Mouse (Mus musculus): ENCODE measurements around the gene A630023A22Rik. TPM values are rescaled to one million over a fixed set of nuclear protein-coding genes. Genes with fewer than 3 reads are reported as not detected.

Gene A630023A22Rik
- polyA plus RNA-seq, 1 experiment, result not detected

DNA sequence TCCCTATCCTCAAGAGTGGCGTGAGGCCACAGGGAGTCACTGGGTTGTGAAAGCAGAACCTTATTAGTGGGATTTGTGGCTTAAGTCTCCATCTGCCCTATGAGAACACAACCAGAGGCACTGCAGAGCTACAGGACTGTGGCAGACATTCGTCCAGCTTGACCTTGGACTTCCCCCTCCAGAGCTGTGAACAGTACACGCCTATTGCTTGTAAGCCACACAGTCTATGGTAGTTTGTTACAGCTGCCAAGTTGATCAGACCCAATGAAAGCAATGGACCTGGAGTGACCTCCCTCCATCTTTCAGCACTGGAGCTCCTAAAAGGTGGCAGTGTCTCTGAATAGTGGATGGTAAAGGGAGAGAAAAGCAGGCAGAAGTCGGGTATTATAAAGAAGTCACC lies 24.3 kb downstream of the A630023A22Rik start:
- no peaks in the 10 kb centered on the region for H3K36me3 ChIP-seq (ENCODE audit: control insufficient read depth, insufficient read depth, low read length)
- no peak overlapping the region for H3K27ac ChIP-seq (ENCODE audit: control insufficient read depth, insufficient read depth, low read length)
- TF ChIP-seq POLR2A (IDR thresholded peaks at IDR 0.05; ENCODE audit: control insufficient read depth, extremely low read depth, insufficient read depth, low read length, poor library complexity) (no peak), CTCF (IDR thresholded peaks at IDR 0.05; ENCODE audit: borderline replicate concordance, control insufficient read depth, extremely low read depth, insufficient read depth, low read length, poor library complexity) (no peak)
- no peak for DNase-seq
- H3K27me3 ChIP-seq (ENCODE audit: control insufficient read depth, insufficient read depth, low read length), result no peaks in the 10 kb centered on the region
- no peaks in the 10 kb centered on the region for H3K4me1 ChIP-seq (replicated peaks; ENCODE audit: control insufficient read depth, insufficient read depth, low read length)
- no peak overlapping the region for H3K4me3 ChIP-seq (ENCODE audit: control insufficient read depth, insufficient read depth, low read length)
- 72% methylated on average over 4 of the region's 4 CpGs for WGBS

DNA sequence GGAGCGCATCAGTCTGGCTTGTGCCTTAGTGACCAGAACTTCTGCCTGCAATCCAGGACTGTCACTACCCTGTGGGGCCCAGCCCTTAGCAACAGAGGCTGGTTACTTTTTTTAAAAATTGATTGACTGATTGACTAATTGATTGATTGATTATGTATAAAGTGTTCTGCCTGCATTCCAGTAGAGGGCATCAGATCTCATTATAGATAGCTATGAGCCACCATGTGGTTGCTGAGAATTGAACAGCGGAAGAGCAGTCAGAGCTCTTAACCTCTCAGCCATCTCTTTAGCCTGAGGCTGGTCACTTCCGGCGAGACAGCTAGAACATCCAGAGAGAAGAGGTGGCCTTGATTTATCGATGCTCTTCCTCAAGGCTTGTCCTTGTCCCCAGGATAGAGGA lies 25.3 kb downstream of the A630023A22Rik start:
- Histone ChIP-seq H3K27me3 (ENCODE audit: control insufficient read depth, insufficient read depth, low read length) (no peaks in the 10 kb centered on the region), H3K4me1 (replicated peaks; ENCODE audit: control insufficient read depth, insufficient read depth, low read length) (no peaks in the 10 kb centered on the region), H3K4me3 (ENCODE audit: control insufficient read depth, insufficient read depth, low read length) (no peak overlapping the region), H3K36me3 (ENCODE audit: control insufficient read depth, insufficient read depth, low read length) (no peaks in the 10 kb centered on the region), H3K27ac (ENCODE audit: control insufficient read depth, insufficient read depth, low read length) (no peak overlapping the region)
- DNase-seq, result no peak
- WGBS, result 72% methylated on average over 5 of the region's 5 CpGs
- TF ChIP-seq CTCF (IDR thresholded peaks at IDR 0.05; ENCODE audit: borderline replicate concordance, control insufficient read depth, extremely low read depth, insufficient read depth, low read length, poor library complexity) (no peak), POLR2A (IDR thresholded peaks at IDR 0.05; ENCODE audit: control insufficient read depth, extremely low read depth, insufficient read depth, low read length, poor library complexity) (no peak)

GRCm38 (mm10) chr14:34075346-34075745 lies 27.2 kb downstream of the A630023A22Rik start:
- Histone ChIP-seq H3K4me1 (replicated peaks; ENCODE audit: control insufficient read depth, insufficient read depth, low read length) (no peaks in the 10 kb centered on the region), H3K27me3 (ENCODE audit: control insufficient read depth, insufficient read depth, low read length) (no peaks in the 10 kb centered on the region), H3K36me3 (ENCODE audit: control insufficient read depth, insufficient read depth, low read length) (no peaks in the 10 kb centered on the region), H3K4me3 (ENCODE audit: control insufficient read depth, insufficient read depth, low read length) (no peak overlapping the region), H3K27ac (ENCODE audit: control insufficient read depth, insufficient read depth, low read length) (no peak overlapping the region)
- no peak for TF ChIP-seq CTCF (IDR thresholded peaks at IDR 0.05; ENCODE audit: borderline replicate concordance, control insufficient read depth, extremely low read depth, insufficient read depth, low read length, poor library complexity)
- 75% methylated on average over 4 of the region's 4 CpGs for WGBS
- DNase-seq, result no peak

- WGBS, result 76% methylated on average over 6 of the region's 6 CpGs
- TF ChIP-seq POLR2A (IDR thresholded peaks at IDR 0.05; ENCODE audit: control insufficient read depth, extremely low read depth, insufficient read depth, low read length, poor library complexity) (no peak), CTCF (IDR thresholded peaks at IDR 0.05; ENCODE audit: borderline replicate concordance, control insufficient read depth, extremely low read depth, insufficient read depth, low read length, poor library complexity) (no peak)
- Histone ChIP-seq H3K4me3 (ENCODE audit: control insufficient read depth, insufficient read depth, low read length) (no peak overlapping the region), H3K27me3 (ENCODE audit: control insufficient read depth, insufficient read depth, low read length) (no peaks in the 10 kb centered on the region), H3K36me3 (ENCODE audit: control insufficient read depth, insufficient read depth, low read length) (no peaks in the 10 kb centered on the region), H3K27ac (ENCODE audit: control insufficient read depth, insufficient read depth, low read length) (no peak overlapping the region), H3K4me1 (replicated peaks; ENCODE audit: control insufficient read depth, insufficient read depth, low read length) (no peaks in the 10 kb centered on the region)
- no peak for DNase-seq
Observed at GRCm38 (mm10) chr14:34071665-34072064, 30.9 kb downstream of the A630023A22Rik start.

- WGBS, result 92% methylated on average over 6 of the region's 6 CpGs
- Histone ChIP-seq H3K4me3 (ENCODE audit: control insufficient read depth, insufficient read depth, low read length) (no peak within 1 kb of the TSS), H3K36me3 (ENCODE audit: control insufficient read depth, insufficient read depth, low read length) (no peaks in the 10 kb centered on the region), H3K27ac (ENCODE audit: control insufficient read depth, insufficient read depth, low read length) (no peak within 1 kb of the TSS), H3K27me3 (ENCODE audit: control insufficient read depth, insufficient read depth, low read length) (no peaks in the 10 kb centered on the region), H3K4me1 (replicated peaks; ENCODE audit: control insufficient read depth, insufficient read depth, low read length) (no peaks in the 10 kb centered on the region)
- no peak for DNase-seq
- no peak for TF ChIP-seq CTCF (IDR thresholded peaks at IDR 0.05; ENCODE audit: borderline replicate concordance, control insufficient read depth, extremely low read depth, insufficient read depth, low read length, poor library complexity)
- TF ChIP-seq POLR2A (IDR thresholded peaks at IDR 0.05; ENCODE audit: control insufficient read depth, extremely low read depth, insufficient read depth, low read length, poor library complexity), result no peak
Observed at GRCm38 (mm10) chr14:34052516-34052915, 50.0 kb downstream of the A630023A22Rik start, which contains the start of gene Antxrl. TSS of gene Antxrl (plus strand) at chr14:34052707.

DNA sequence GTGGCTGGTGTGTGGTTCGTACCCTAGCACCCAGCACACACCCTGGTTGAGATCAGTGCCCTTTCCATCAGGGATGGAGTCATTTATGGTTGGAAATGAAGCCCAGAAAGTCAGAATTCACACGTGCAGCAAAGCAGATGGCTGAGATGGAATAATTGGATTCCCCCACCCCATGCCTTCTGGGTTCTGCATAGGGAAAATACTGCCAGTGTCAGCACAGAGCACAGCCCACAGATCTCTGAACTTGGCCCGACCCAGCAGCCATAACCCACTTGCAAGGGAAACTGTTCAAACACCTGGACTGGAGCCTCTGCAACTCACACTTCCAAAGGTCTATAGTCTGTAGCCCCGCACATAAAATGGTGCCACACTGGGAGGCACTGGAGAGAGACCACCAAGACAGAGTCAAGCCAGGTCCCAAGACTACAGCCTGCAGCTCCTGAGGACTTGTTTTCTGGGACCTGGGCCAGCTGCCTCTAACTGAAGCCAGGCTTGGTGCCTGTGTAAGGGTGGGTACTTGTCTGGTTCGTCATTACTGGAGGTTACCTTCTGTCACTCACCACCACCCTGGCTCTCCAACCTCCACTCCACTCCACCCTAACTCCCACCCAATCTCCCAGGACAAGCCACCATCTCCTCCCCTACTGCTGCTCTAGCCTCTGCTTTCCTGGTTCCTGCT lies 52.3 kb downstream of the A630023A22Rik start:
- DNase-seq, result no peak

GRCm38 (mm10) chr14:34043341-34043740 lies 59.2 kb downstream of the A630023A22Rik start:
- TF ChIP-seq CTCF (IDR thresholded peaks at IDR 0.05; ENCODE audit: borderline replicate concordance, control insufficient read depth, extremely low read depth, insufficient read depth, low read length, poor library complexity) (no peak), POLR2A (IDR thresholded peaks at IDR 0.05; ENCODE audit: control insufficient read depth, extremely low read depth, insufficient read depth, low read length, poor library complexity) (no peak)
- H3K27ac ChIP-seq (ENCODE audit: control insufficient read depth, insufficient read depth, low read length), result no peak overlapping the region
- H3K27me3 ChIP-seq (ENCODE audit: control insufficient read depth, insufficient read depth, low read length), result no peaks in the 10 kb centered on the region
- no peaks in the 10 kb centered on the region for H3K4me1 ChIP-seq (replicated peaks; ENCODE audit: control insufficient read depth, insufficient read depth, low read length)
- 73% methylated on average over 3 of the region's 3 CpGs for WGBS
- no peak for DNase-seq
- no peak overlapping the region for H3K4me3 ChIP-seq (ENCODE audit: control insufficient read depth, insufficient read depth, low read length)
- no peaks in the 10 kb centered on the region for H3K36me3 ChIP-seq (ENCODE audit: control insufficient read depth, insufficient read depth, low read length)

More for the DNA sequence above, 52.3 kb downstream of the A630023A22Rik start:
- H3K4me1 ChIP-seq (replicated peaks; ENCODE audit: control insufficient read depth, insufficient read depth, low read length), result no peaks in the 10 kb centered on the region
- TF ChIP-seq POLR2A (IDR thresholded peaks at IDR 0.05; ENCODE audit: control insufficient read depth, extremely low read depth, insufficient read depth, low read length, poor library complexity), result no peak
- H3K4me3 ChIP-seq (ENCODE audit: control insufficient read depth, insufficient read depth, low read length), result no peak overlapping the region
- H3K27me3 ChIP-seq (ENCODE audit: control insufficient read depth, insufficient read depth, low read length), result no peaks in the 10 kb centered on the region
- no peak overlapping the region for H3K27ac ChIP-seq (ENCODE audit: control insufficient read depth, insufficient read depth, low read length)
- 76% methylated on average over 5 of the region's 5 CpGs for WGBS
- H3K36me3 ChIP-seq (ENCODE audit: control insufficient read depth, insufficient read depth, low read length), result no peaks in the 10 kb centered on the region

All from thymus, adult 2 months (tissue).